Mouse (Mus musculus) left cerebral cortex, adult 9 months (tissue): ENCODE measurements around the gene Srpr.

ENCODE experiments used
- DNase-seq, 2 experiments: peaks; one replicate each; pipeline ENCODE4 v3.0.0; 2022; ENCODE audit warnings: low spot score in 2 of 2

Gene Srpr

GRCm38 (mm10) chr9:35262418-35262817 lies 62.4 kb downstream of the Srpr start:
- no peak for DNase-seq

- no peak for DNase-seq
These were observed 63.5 kb downstream of the Srpr start for GRCm38 (mm10) chr9:35263431-35263830.

GRCm38 (mm10) chr9:35264509-35264908 lies 64.5 kb downstream of the Srpr start:
- no peak for DNase-seq

- DNase-seq: peak; percentile 78 to 91
These were observed 67.4 kb downstream of the Srpr start, which contains the start of the genes Fam118b and Rpusd4 for GRCm38 (mm10) chr9:35267146-35267975. Fam118b (minus strand) TSS chr9:35267805. Rpusd4 (plus strand) TSS chr9:35267865.

GRCm38 (mm10) chr9:35267976-35268715 lies 68.2 kb downstream of the Srpr start:
- DNase-seq: peak in 1 of 2 experiments; percentile 21

- no peak for DNase-seq
These were observed 77.9 kb downstream of the Srpr start for GRCm38 (mm10) chr9:35277855-35278365.

- DNase-seq: no peak
These were observed 78.5 kb downstream of the Srpr start for GRCm38 (mm10) chr9:35278451-35278850.

- peak in 1 of 2 experiments; percentile 77 for DNase-seq
These were observed 82.3 kb downstream of the Srpr start for GRCm38 (mm10) chr9:35282006-35282850.

- no peak for DNase-seq
These were observed 82.9 kb downstream of the Srpr start for GRCm38 (mm10) chr9:35282851-35283200.

- no peak for DNase-seq
These were observed 83.6 kb downstream of the Srpr start for GRCm38 (mm10) chr9:35283415-35284069.

- DNase-seq: no peak
These were observed 84.4 kb downstream of the Srpr start for GRCm38 (mm10) chr9:35284351-35284750.

- no peak for DNase-seq
These were observed 86.4 kb downstream of the Srpr start for GRCm38 (mm10) chr9:35286351-35286750.

GRCm38 (mm10) chr9:35289992-35290391 lies 90.0 kb downstream of the Srpr start:
- DNase-seq: no peak

- no peak for DNase-seq
These were observed 90.4 kb downstream of the Srpr start for GRCm38 (mm10) chr9:35290417-35290816.

GRCm38 (mm10) chr9:35290916-35291315 lies 90.9 kb downstream of the Srpr start:
- no peak for DNase-seq

GRCm38 (mm10) chr9:35293465-35293864 lies 93.5 kb downstream of the Srpr start:
- peak in 1 of 2 experiments; percentile 22 for DNase-seq
